Mouse (Mus musculus) limb, embryonic 13.5 days (tissue): Measurements from ENCODE around the gene Cul9. TPM values are rescaled to one million over a fixed set of nuclear protein-coding genes. Genes with fewer than 3 reads are reported as not detected.
A peak's percentile ranks its signal among the peaks of the same experiment; 100 is the strongest.

Source experiments
- ATAC-seq: fragments of 200-750 bp; cut with Nextera tagmentation; 2 replicates; pipeline ENCODE4 v1.8.0; 2017; ENCODE audit warnings: low read depth, moderate number of reproducible peaks, moderate TSS enrichment; ENCODE audit not compliant: low FRiP score
- H3K27ac ChIP-seq: fragments of 300-500 bp; sonication (generic); 2 replicates; pipeline ENCODE4 v1.5.1; 2015; ENCODE audit warnings: inconsistent platforms, mild to moderate bottlenecking, moderate library complexity
- H3K27me3 ChIP-seq: fragments of 300-500 bp; sonication (generic); 2 replicates; pipeline ENCODE4 v1.6.1; 2015; ENCODE audit warnings: mild to moderate bottlenecking, inconsistent platforms
- H3K36me3 ChIP-seq: fragments of 300-500 bp; sonication (generic); 2 replicates; pipeline ENCODE4 v1.6.1; 2015; ENCODE audit warnings: inconsistent platforms, mild to moderate bottlenecking, moderate library complexity
- H3K4me1 ChIP-seq: fragments of 300-500 bp; sonication (generic); 2 replicates; pipeline ENCODE4 v1.6.1; 2015; ENCODE audit warnings: inconsistent platforms
- H3K4me2 ChIP-seq: fragments of 300-500 bp; sonication (generic); replicated peaks from 2 replicates; pipeline ENCODE4 v1.6.1; 2015; ENCODE audit warnings: inconsistent platforms, mild to moderate bottlenecking, moderate library complexity
- H3K4me3 ChIP-seq: fragments of 300-500 bp; sonication (generic); 2 replicates; pipeline ENCODE4 v1.5.1; 2015; ENCODE audit warnings: moderate library complexity, mild to moderate bottlenecking, inconsistent platforms
- H3K9ac ChIP-seq: fragments of 300-500 bp; sonication (generic); 2 replicates; pipeline ENCODE4 v1.6.1; 2015; ENCODE audit warnings: mild to moderate bottlenecking, inconsistent platforms
- H3K9me3 ChIP-seq: fragments of 300-500 bp; sonication (generic); 2 replicates; pipeline ENCODE4 v1.6.1; 2016; ENCODE audit warnings: inconsistent platforms
- WGBS: fragments of 180-500 bp; shearing (Covaris S2); methylation state at CpG from one replicate; pipeline ENCODE4 v1.1.7; 2015; 5-methylcytosine and 5-hydroxymethylcytosine counted together
- polyA plus RNA-seq: library from polyadenylated mRNA; unstranded; fragments of >200 nt; fragmentation: Nextera tagmentation; extraction: Ambion mirVana; gene quantifications from 2 replicates; pipeline ENCODE4 v1.2.1, GENCODE M21; 2015

Cul9 gene
- polyA plus RNA-seq, 1 experiment from 2014 or later: 12.4 TPM

DNA sequence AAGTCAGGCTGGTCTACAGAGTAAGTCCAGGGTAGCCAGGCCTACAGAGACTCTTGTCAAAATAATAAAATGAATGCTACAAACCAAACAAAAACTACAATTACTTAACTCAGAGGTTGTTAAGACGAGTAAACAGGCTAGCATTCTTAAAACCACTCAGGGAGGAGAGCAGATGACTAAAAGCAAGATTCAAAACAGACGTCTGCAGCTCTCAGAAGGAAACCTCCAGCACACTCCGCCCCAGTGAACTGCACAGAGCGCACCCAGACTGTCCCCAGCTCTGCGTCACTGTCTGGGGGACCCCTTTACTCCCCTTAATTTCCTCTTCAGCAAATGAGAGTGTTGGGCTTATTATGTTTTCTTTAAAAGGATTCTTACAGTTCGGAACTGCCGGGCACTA, 6.0 kb upstream of the Cul9 start:
- Histone ChIP-seq H3K4me1 (peaks cover 39% of the 10 kb centered on the region), H3K9ac (peak overlapping the region; percentile 46; the same call in 1 of the 2 replicates)

GRCm38 (mm10) chr17:46551369-46551768, 5.2 kb upstream of the Cul9 start:
- peaks cover 14% of the 10 kb centered on the region for H3K27me3 ChIP-seq
- ATAC-seq: no peak
- H3K9me3 ChIP-seq: no peaks in the 10 kb centered on the region
- peaks cover 42% of the 10 kb centered on the region for H3K36me3 ChIP-seq
- no peak overlapping the region for H3K27ac ChIP-seq
- peaks cover 41% of the 10 kb centered on the region for H3K4me1 ChIP-seq
- H3K4me2 ChIP-seq: no peak overlapping the region
- H3K9ac ChIP-seq: no peak overlapping the region
- no peak overlapping the region for H3K4me3 ChIP-seq
- WGBS: 93% methylated on average over 6 of the region's 6 CpGs

More for the DNA sequence above, 6.0 kb upstream of the Cul9 start:
- H3K4me3 ChIP-seq: no peak overlapping the region
- H3K36me3 ChIP-seq: peaks cover 42% of the 10 kb centered on the region
- no peaks in the 10 kb centered on the region for H3K9me3 ChIP-seq
- H3K27ac ChIP-seq: no peak overlapping the region
- peak overlapping the region; percentile 92 for H3K4me2 ChIP-seq
- peaks cover 9% of the 10 kb centered on the region for H3K27me3 ChIP-seq
- WGBS: 80% methylated on average over 7 of the region's 7 CpGs
- ATAC-seq: no peak

DNA sequence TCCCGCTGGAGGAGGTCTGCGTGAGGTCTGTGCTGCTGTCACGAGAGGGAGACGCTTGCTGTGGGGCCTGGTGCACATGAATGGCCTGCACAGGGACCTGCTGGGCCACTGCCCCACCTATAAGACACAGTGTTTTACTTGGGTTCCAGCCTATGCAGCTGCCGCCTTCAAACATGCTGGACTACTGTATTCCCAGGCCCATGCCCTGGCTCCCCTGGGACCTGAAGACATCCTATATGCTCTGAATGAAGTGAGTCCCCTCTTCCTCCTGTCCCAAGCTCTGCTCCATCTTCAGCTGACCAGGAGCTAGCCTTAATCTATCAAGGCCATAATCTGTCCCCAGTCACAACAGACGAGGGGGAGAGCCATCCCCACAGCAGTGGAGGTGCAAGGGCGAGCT, 4.7 kb upstream of the Cul9 start:
- ATAC-seq: no peak
- no peaks in the 10 kb centered on the region for H3K9me3 ChIP-seq
- H3K9ac ChIP-seq: no peak overlapping the region
- WGBS: 89% methylated on average over 7 of the region's 7 CpGs
- H3K4me3 ChIP-seq: no peak overlapping the region
- no peak overlapping the region for H3K27ac ChIP-seq
- peaks cover 43% of the 10 kb centered on the region for H3K4me1 ChIP-seq
- H3K4me2 ChIP-seq: no peak overlapping the region
- H3K36me3 ChIP-seq: peaks cover 42% of the 10 kb centered on the region
- H3K27me3 ChIP-seq: peaks cover 14% of the 10 kb centered on the region

DNA sequence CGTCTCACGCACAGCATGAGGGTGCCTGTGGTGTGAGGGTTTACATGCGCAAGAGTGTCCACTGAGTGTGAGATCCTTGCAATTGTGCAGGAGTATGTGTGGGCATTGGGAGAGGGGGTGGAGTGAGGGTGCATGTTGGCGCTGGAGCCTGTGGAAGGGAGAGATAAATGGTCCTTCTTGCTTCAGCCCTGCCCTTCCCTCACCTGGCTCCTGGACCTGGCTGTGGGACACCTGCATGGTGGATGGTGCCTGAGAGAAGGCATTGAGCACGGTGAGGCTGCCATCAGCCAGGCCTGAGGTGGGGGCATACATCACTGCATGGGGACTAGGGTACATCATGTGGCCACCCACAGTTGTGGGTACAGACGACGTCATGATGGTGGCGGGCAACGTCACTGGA, 3.5 kb upstream of the Cul9 start:
- WGBS: 92% methylated on average over 9 of the region's 9 CpGs
- peaks cover 47% of the 10 kb centered on the region for H3K4me1 ChIP-seq

GRCm38 (mm10) chr17:46549193-46549592, 3.0 kb upstream of the Cul9 start:
- Histone ChIP-seq H3K4me3 (no peak overlapping the region), H3K4me1 (peaks cover 43% of the 10 kb centered on the region), H3K9me3 (no peaks in the 10 kb centered on the region), H3K27ac (no peak overlapping the region), H3K4me2 (no peak overlapping the region), H3K9ac (no peak overlapping the region), H3K27me3 (peaks cover 14% of the 10 kb centered on the region), H3K36me3 (peaks cover 42% of the 10 kb centered on the region)
- no peak for ATAC-seq
- 31% methylated on average over 8 of the region's 8 CpGs for WGBS

More for the DNA sequence above, 3.5 kb upstream of the Cul9 start:
- Histone ChIP-seq H3K27ac (no peak overlapping the region), H3K4me3 (no peak overlapping the region), H3K9me3 (no peaks in the 10 kb centered on the region), H3K4me2 (no peak overlapping the region), H3K9ac (peak overlapping the region; percentile 1; the same call in 1 of the 2 replicates), H3K27me3 (peaks cover 14% of the 10 kb centered on the region), H3K36me3 (peaks cover 42% of the 10 kb centered on the region)
- no peak for ATAC-seq

DNA sequence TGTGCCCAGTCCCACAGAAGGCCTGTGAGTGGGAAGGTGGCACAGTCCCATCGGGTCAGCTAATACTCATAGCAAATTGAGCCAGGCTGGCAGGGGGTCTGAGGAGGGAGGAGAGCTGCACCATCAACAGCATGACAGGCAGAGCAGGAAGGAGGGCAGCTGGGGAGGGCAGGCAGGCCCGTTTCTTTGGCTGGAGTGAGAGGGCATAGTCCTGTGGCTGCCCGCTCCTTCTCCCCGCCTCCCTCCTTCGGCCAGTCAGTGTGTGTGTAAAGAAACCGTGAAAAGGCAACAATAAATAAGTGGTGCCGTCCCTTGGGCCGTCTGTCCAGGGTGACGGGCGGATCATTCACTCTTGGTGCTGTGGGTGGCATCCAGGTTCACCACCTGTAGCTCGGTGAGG, 2.6 kb upstream of the Cul9 start:
- Histone ChIP-seq H3K27ac (no peak overlapping the region), H3K27me3 (peaks cover 14% of the 10 kb centered on the region), H3K4me3 (no peak overlapping the region), H3K4me1 (peaks cover 38% of the 10 kb centered on the region), H3K9ac (no peak overlapping the region), H3K4me2 (no peak overlapping the region), H3K9me3 (no peaks in the 10 kb centered on the region), H3K36me3 (peaks cover 42% of the 10 kb centered on the region)
- no peak for ATAC-seq
- 61% methylated on average over 11 of the region's 11 CpGs for WGBS

GRCm38 (mm10) chr17:46547923-46548322, 1.7 kb upstream of the Cul9 start:
- Histone ChIP-seq H3K4me1 (peaks cover 30% of the 10 kb centered on the region), H3K4me2 (no peak overlapping the region), H3K36me3 (peaks cover 45% of the 10 kb centered on the region), H3K4me3 (no peak overlapping the region), H3K9me3 (no peaks in the 10 kb centered on the region), H3K27ac (no peak overlapping the region), H3K27me3 (peaks cover 14% of the 10 kb centered on the region), H3K9ac (no peak overlapping the region)
- ATAC-seq: no peak
- whole genome bisulfite sequencing: 15% methylated on average over 3 of the region's 3 CpGs

DNA sequence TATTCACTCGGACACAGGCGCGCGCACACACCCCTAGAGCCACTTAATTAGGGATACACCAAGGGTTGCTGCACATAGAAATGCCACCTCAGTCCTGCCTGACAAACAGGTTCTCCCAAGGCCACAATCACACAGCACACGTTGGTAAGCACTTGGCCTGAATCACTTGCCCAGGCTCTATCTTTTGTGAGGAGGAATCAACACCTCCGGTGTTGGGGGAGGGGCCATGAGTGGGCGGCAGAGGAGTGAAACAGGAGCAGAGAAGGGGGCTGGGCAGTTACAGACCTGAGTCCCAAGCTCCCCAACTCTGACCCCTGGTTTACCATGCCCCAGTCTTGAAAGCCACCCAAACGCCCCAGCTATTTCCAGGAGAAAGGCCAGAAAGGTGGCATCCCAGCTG, 807 bp upstream of the Cul9 start:
- H3K4me2 ChIP-seq: peak overlapping the region; percentile 87
- WGBS: 16% methylated on average over 8 of the region's 8 CpGs
- no peak overlapping the region for H3K9ac ChIP-seq
- no peak overlapping the region for H3K27ac ChIP-seq
- H3K27me3 ChIP-seq: peaks cover 14% of the 10 kb centered on the region
- no peaks in the 10 kb centered on the region for H3K9me3 ChIP-seq
- peaks cover 44% of the 10 kb centered on the region for H3K36me3 ChIP-seq
- ATAC-seq: no peak
- H3K4me1 ChIP-seq: peaks cover 22% of the 10 kb centered on the region
- H3K4me3 ChIP-seq: peak overlapping the region; percentile 73; the same call in 1 of the 2 replicates

- Histone ChIP-seq H3K4me1 (peaks cover 22% of the 10 kb centered on the region), H3K9ac (peak overlapping the region; percentile 89), H3K27me3 (peaks cover 14% of the 10 kb centered on the region), H3K36me3 (peaks cover 44% of the 10 kb centered on the region), H3K9me3 (no peaks in the 10 kb centered on the region), H3K27ac (no peak overlapping the region), H3K4me3 (peak overlapping the region; percentile 73), H3K4me2 (peak overlapping the region; percentile 87)
- ATAC-seq: no peak
- 10% methylated on average over 7 of the region's 7 CpGs for WGBS
These were observed 403 bp upstream of the Cul9 start for GRCm38 (mm10) chr17:46546591-46546990.

- Histone ChIP-seq H3K27me3 (peaks cover 16% of the 10 kb centered on the region), H3K36me3 (peaks cover 34% of the 10 kb centered on the region), H3K4me1 (peaks cover 22% of the 10 kb centered on the region), H3K4me3 (no peak overlapping the region), H3K9ac (peak overlapping the region; percentile 5; the same call in 1 of the 2 replicates), H3K9me3 (no peaks in the 10 kb centered on the region), H3K4me2 (no peak overlapping the region), H3K27ac (no peak overlapping the region)
- ATAC-seq: no peak
- 87% methylated on average over 12 of the region's 12 CpGs for WGBS
These were observed 2.5 kb downstream of the Cul9 start for GRCm38 (mm10) chr17:46543661-46544060.

GRCm38 (mm10) chr17:46525579-46526307, 20.4 kb downstream of the Cul9 start:
- ATAC-seq: peak; percentile 24; the same call in 1 of the 2 replicates
- WGBS: 39% methylated on average over 12 of the region's 12 CpGs
- H3K4me3 ChIP-seq: no peak overlapping the region

DNA sequence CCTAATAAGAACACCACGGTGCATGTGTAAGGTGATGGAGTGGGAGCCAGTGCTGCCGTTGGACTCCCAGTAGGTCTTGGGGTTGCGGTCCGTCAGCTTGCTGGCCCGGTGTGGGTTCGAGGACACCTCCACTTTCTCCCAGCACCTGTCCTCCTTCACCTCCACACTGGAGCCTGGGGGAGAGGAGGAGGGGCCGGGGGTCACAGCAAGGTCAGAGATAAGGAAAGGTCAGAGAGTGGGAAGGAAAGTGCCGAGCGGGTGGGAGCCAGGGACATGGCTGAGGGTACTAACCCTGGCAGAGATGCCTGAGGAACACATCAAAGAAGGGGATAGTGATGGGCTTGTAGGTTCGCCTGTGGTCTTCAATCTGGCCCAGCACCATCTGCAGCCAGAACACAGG, 21.1 kb downstream of the Cul9 start:
- no peak overlapping the region for H3K9ac ChIP-seq
- 80% methylated on average over 10 of the region's 10 CpGs for WGBS
- peaks cover 7% of the 10 kb centered on the region; the same call in 1 of the 2 replicates for H3K4me1 ChIP-seq
- peaks cover 35% of the 10 kb centered on the region for H3K36me3 ChIP-seq
- no peak overlapping the region for H3K27ac ChIP-seq
- no peak for ATAC-seq
- H3K4me2 ChIP-seq: no peak overlapping the region
- peaks cover 37% of the 10 kb centered on the region for H3K27me3 ChIP-seq
- H3K9me3 ChIP-seq: no peaks in the 10 kb centered on the region
- H3K4me3 ChIP-seq: no peak overlapping the region

More at GRCm38 (mm10) chr17:46525579-46526307, 20.4 kb downstream of the Cul9 start:
- Histone ChIP-seq H3K9ac (no peak overlapping the region), H3K9me3 (no peaks in the 10 kb centered on the region), H3K27ac (no peak overlapping the region), H3K27me3 (peaks cover 31% of the 10 kb centered on the region), H3K4me2 (no peak overlapping the region), H3K4me1 (peaks cover 6% of the 10 kb centered on the region; the same call in 1 of the 2 replicates), H3K36me3 (peaks cover 35% of the 10 kb centered on the region)
